Mouse (Mus musculus): ENCODE measurements around the gene Commd9.

Gene Commd9

DNA sequence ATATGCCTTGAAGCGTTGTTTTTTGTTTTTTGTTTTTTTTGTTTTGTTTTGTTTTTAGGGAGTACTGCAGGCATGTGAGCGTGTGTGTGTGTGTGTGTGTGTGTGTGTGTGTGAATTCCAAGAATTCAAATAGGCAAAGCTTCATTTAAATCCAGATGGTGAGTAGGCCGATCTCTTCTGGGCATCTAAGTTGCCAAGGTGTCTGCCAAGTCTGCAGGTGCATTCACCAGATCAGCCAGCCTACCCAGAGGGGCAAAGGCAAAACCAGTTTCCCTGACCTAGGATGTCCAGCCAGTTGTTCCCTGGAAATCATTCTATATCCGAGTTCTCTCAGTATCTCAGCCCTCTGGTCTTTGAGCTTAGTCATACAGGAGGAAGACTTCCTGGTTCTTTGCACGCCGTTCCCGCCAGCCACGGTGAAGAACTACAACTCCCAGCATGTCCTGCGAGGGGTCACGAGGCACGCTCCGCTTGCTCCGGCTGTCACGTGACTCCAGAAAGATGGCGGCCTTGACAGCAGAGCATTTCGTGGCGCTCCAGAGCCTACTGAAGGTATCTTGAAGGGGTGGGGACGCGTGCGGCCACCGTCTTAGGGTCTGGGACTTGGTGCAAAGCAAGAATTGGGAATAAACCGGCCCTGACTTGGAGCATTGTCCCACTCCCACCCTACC, at the start of gene Commd9:
TSS of gene Commd9 (plus strand) at position 480 of the 671 bp plus-strand sequence.
- peak; percentile 92 to 94 for DNase-seq

DNA sequence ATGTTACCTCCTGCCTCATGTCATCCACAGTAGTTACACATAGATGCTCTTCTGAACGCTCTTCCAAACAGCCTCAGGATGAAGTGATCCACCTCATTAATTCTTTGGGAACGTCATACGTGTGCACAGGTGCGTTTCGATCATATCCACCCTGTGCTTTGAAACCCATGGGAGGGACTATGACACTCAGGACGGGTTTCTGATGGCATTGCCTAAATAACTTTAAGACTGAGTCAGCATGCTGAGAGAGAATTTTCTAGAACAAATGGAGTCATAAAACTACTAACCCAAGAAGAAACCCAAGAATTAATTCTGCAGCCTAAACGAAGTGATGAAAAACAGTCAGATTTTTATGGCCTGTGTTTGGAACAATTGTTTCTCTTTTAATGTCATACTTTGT, 43.3 kb upstream of the Commd9 start:
- DNase-seq: no peak

DNA sequence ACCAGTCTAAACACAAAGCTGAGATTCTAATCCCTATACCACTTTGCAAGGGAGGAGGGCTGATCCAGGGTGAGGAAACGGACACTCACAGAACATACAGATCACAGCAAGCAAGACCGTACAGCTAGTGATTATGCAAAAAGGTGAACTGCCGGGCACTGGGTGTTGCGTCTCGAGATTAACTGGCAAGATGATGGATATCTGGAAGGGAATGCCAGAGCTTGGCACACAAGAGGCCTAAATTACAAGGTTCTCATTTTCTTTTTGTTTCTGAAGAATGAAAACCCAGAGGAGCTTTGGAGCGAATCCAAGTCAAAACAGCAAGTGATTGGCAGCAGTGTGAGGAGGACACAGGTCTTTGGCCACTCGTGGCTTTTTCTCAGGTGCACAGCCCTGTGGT, 31.3 kb upstream of the Commd9 start:
- DNase-seq: no peak

DNA sequence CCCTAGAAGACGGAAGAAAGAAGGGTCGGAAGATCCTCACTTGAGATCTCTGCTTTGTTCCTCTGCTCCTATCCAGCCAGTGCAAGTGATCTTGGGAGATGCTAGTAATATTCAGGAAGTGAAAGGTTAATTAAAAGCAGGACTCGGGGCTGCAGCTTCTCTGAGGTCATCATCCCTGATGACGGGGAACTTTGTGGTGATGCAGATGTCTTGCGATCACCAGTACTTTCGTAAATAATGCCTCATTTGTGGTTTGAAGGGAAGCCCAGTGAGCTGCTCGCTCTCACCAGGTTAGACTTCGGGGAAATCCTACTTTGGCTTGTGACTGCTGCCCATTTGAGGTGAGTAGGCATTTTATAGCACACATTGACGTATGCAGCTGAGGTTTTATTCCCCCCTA, 29.9 kb upstream of the Commd9 start:
- DNase-seq: no peak

DNA sequence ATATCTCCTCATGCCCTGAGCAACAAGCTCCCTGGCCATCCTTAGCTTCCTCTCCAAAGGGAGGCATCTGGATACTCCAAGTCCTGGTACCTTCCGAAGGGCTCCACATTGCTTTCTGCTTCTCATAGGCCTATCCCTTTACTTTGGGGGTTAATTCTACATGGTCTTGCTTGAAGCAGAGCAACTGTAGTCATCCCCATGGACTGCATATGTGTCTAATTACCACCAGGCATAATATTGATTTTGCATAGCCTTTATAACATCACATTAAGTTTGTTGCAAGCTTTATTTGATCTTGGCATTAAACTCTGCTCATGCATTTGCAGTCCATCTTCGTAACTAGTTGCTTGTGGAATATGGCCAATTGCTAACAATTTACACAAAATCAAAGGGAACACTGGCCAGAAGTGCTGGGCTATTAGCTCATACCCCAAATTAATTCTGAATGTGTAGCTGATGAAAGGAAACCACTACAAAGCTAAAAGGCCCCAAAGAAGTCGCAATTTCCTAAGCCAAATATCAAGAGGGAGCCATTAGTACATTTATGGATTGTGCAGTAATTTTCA, 25.0 kb upstream of the Commd9 start:
- DNase-seq: no peak

DNA sequence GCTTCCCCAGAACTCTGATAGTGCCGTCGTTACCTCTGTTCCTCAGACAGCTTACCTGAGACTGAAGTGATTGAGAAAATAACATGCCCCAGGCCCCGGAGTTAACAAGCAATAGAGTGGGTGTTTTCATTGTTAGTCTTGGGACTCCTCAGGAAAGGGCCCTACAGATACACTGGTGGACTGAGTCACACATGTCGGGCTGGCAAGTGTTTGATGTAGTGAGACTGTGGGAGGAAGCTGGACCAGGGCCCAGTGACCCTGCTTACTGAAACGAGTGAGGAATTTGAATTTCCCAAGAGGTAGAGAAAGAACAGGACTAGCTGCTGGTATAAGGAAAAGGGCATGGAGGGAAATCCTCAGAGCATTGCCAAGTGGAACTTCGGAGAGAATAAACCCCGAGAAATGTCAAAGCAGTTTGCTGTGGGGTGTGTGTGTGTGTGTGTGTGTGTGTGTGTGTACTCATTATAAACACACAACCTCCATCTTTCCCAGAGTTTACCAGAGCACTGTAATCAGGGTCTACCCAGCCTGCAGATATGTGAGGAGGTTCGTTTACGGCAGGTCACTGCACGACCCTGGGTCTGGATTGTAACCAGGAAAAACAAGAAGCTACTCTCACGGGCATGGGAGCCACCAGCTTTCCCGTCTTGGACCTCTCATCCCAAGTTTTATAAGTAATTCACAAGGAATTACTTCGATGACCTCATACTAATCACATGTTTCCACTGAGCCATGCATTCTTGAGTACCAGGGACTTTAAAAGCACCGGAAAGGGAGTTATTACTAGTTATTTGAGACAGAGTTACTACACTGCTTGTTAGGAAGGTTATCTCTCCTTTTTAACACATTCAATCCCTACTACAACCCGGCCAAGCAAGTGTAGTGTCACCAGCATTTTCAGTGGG, 23.6 kb upstream of the Commd9 start:
- no peak for DNase-seq

DNA sequence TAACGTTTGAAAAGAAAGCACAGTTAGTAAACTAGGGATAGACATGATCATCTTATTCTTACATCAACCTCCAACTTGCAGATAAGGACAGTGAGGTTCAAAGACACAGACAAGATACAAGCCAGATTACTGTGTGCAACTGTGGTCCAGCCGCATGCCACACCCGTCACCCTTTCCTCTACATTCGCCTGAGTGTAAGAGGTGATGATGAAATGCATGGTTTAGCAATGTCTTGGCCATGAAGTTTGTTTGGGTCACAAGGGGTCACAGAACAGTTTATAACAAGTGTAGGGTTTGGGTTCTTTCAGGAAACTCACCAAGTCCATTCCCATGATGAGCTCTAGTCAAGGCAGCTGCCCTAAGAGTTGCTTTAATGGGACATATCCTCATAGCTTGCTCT, 17.4 kb upstream of the Commd9 start:
- no peak for DNase-seq

DNA sequence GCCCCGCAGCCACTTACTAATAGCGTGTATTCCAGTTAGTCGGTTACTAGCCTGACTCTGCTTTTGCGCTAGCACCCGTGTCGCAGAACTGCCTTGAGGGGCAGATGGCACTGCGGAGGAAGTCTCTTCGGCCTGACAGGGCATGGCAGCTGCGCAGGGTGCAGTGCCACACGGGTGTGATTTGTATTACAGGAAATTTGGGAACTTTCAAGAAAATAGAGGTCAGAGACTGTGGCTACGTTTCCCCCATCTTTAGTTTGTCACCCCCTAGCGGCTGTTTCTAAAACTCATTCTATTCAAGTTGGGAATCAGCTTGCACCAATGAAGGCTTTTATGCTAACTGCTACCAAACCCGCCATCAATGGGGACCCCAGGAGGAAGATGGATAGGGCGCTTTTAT, 14.9 kb upstream of the Commd9 start:
- no peak for DNase-seq

DNA sequence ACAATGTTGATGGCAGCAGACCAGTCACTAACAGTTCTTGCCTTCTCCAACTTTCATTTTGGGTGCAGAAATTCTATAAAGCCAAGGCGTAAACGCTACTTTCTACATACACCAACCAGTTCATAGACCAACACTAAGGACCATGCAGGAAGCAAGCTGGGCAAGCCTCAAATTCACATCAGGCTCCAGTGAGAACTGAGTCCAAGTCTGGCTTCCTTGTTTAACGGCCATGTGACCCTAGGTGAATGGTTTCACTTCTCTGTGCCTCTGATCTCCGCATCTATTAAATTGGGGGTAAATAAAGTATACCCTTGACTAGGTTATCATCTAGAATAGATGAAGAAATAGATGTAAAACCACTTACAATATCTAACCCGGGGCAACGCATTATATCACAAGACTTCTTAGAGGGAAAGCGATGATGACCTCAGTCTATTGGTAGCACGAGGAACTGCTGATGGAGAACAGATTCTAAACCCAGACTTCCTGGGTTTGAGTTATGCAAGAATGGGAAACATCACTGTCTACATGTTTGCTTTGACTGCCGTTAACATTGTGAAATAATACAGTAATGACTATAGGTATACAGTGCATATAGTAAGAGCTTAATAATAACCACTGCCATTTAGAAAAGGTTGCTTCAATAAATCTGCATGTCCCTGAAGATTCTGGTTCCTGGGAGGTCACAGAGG, 4.4 kb upstream of the Commd9 start:
- no peak for DNase-seq

DNA sequence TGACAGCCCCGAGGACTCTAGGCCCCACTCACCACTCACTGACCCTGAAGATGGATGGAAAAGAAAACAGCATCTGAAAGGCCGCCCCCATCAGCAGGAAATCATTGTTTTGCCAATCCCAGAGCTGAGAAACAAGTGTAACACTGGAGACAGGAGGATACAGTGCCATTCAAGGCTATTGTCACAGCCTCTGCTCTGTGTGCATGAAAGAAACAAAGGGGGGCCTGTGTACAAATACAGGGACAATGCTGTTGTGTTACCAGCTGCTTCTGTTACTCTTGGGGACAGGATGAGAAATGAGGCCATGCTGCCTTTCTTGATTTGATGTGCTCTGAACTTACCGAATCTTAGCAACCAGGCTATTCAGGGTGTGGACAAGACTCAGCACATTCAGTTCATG, 3.0 kb upstream of the Commd9 start, which contains the start of gene Prr5l:
TSS of gene Prr5l (minus strand) at position 30 of the 400 bp plus-strand sequence.
- DNase-seq: no peak

DNA sequence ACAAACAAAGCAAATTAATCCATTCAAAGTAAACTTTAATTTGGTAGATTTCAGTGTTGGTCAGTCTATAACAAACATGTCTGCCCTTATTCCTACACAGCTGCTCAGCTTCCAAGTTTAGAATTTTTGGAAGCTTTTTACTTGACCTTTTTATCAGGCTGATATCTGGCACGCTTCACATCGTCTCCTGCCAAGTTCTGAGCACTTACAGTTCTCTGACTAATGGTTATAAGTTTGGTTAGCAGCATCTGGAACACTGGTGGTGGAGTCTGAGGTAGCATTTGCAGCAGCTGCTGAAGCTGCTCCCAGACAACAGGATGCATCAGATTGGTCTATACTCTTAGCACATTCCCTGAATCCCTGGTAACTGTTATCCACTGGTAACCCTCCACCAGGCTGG, 1.8 kb upstream of the Commd9 start:
- DNase-seq: no peak

DNA sequence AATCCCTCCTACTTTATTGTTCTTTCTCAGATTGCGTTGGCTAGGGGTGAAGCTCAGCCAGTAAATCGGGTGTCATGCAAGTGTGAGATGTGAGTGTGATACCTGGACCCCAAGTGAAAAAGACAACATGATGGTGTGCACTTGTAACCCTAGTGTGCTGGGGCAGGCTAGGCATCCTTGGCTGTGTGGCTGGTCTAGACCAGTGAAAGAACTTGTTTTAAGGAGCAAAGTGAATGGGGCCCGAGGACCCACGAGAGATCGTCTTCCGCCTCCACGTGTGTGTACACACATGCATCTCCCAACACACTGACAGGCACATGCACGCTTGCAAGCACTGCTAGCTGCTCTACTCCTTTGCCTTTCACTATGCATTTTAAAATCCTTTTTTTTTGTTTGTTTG, 2.8 kb downstream of the Commd9 start:
- no peak for DNase-seq

DNA sequence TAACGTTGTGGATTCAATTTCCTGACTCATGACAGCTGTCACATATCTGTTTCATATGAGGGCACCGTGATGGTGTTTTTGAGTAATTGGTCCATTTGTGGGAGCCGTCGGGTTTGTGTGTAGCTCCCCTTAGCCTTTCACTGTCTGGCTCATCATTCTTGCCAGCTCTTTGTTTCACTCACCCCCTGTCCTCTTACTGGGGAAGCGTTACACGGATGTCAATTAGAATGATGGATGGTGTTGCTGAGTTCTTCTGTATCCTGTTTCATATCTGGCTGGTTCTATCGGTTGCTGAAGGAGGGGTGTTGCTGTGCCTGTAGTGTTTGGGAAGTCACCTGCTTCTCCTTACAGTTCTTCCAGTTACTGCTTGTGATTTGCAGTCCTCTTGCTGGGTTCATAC, 5.1 kb downstream of the Commd9 start:
- DNase-seq: no peak

DNA sequence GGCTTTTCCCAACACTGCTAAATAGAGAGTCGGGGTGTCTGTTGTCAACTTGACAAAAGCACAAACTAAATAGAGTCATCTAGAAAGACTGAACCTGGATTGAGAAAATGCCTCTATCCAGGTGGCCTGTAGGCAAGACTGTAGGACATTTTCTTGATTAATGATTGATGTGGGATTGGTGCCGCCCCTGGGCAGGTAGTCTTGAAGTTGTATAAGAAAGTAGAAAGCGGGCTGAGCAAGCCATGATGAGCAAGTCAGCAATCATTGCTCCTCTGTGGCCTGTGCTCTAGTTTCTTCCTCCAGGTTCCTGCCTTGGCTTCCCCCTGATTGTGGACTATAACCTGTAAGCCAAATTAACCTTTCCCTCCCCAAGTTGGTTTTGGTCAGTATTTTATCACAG, 8.1 kb downstream of the Commd9 start:
- DNase-seq: no peak

DNA sequence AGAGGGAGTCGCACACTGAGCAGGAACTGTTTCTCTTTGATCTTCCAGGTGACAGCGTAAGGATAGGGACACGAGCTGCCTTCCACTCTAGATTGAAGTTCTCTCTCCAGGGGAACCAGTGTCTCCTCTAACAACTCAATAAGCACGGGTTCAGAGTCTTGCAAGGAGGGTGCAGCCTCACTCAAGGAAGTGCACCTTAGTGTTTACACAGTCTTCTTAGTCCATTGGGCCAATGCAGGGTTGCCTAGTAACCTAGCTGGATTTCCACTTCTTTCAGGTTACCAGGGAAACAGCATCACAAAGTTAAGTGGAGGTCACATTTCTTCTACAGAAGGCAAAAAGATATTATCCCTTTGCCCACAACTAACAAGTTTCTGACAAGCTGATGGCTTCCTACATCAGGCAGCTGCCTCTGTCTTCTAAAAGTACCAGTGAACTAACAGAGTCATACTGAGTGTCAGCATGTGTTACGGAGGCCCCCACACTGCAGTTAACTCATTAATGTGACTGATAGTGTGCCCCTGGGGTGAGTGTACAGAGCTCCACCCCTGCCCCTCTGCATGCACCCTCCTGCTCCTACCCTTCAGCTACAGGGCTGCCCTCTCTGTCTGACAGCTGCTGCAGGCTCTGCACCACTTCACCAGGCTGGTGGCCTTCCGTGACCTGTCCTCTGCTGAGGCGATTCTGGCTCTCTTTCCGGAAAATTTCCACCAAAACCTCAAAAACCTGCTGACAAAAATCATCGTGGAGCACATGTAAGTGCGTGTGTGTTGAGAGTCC, 10.6 kb downstream of the Commd9 start:
- no peak for DNase-seq

DNA sequence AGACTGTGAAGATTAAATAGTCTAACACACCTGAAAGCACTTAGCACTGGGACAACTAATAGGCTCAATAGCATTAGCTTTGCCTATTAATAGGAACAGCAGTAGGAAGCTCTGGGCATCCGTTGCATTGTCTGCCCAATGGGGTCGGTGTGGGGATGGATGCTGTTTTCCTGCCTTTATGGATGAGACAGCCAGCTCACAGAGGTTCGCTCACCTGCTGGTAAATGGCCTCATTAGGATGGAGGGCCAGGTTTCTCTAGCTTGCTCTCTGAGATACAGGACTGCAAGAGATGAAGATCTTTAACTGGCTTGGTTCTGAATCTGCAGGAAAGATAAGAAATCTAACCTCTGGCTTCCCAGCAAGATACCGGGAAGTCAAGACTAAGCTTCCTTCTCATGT, 16.1 kb downstream of the Commd9 start:
- no peak for DNase-seq

DNA sequence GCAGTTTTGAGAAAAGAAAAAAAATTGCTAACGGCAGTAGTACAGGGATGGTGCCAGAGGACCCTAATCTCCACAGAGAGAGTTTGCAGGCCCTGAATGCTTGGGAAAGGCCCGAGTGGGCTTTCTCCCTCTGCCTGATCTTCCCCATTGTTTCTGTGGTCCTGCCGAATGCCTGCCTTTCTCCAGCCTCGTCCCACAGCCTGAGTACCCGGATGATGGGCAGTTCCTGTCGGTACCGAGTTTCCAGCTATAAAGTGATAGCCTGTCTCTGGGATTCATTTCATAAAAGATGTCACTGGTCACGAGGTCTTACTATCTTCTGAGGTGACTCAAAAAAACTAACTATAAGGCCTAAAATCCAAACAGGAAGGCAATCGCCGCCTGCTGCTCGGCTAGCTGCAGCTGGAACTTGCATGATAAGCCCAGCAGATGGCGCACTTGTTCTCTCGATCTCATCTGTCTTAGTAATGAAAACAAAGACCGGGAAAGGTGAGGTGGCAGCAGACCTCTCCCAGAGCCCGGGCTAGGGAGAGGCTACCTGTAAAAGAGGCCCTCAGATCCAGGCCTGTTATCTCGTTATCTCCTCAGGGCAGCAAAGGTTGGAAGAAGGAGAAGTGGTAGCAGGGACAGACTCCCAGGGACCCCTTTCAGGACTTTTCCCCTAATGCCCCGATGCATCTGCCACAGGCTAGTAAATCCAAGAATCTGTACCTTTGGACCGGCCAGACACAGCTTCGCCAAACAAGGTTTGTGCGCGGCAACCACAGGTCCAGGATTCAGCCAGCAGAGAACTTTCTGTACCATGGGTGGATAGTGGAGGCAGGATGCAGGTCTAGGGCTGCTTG, 19.7 kb downstream of the Commd9 start:
- peak; percentile 53 to 67 for DNase-seq

DNA sequence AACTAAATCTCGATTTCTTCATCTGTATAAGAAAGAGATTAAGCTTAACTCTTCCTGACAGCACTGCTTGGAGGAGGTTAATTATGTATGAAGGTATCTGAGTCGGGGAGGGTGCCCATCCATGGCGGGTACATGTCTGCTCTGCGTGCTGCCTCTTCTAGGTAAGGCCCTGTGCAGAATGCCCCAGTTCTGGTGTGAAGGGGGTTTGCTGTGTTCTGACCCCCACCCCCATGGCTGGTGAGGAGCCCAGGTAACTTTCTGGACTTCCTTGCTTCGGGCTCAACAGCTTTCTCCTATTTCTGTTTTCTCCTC, 20.3 kb downstream of the Commd9 start:
- no peak for DNase-seq

DNA sequence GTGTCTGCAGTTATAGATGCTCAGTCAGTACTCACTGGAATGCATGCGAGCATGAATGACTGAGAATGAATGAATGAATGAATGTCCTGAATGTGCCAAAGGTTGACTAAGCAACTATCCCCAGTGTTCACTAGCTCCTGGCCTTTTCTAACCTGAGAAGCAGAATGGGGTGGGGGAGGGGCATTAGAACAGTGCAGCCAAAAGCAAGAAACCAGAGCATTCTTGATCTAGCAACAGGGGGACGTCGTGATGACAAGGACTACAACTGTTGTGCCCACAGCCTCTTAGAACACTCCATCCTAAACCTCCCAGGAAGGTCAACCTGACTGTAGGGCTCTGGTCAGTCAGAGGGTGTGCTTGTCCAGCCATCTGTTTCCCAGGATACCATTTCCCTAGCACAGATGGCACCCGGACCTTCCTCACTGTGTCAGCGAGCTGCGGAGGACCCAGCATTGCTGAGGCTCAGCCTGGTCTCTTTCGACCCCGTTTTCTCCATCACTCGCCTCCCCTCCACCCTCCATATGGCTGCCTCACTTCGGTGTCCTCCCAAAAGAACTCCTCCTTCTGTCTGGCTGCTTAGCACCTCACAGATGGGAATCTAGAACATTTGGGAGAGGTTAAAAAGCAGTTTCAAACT, 21.5 kb downstream of the Commd9 start:
- DNase-seq: no peak

DNA sequence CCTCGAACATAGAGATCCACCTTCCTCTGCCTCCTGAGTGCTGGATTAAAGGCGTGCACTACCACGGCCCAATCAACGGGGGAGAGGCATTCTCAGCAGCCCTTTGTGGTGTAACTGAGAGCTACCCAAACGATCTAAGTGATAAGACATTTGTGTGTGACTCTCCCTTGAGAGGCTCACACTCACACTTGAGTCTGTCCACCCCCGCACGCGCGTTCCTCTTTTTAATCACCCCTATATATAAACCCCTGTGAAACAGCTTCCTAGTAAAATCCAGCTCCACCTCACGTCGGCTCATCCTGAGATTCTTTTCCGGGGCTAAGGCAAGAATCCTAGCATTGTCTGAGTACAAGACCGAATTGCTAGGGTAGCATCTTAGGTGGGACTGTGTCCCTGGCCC, 22.7 kb downstream of the Commd9 start:
- DNase-seq: no peak

Data from thymus, adult 18-20 months (tissue).